Mouse (Mus musculus) CD4-positive, CD25-positive, alpha-beta regulatory T cell, adult 2 months (primary cell): ENCODE measurements around the gene Ltb.

ENCODE experiments used
- DNase-seq: peaks from one replicate; pipeline ENCODE4 v3.0.0-alpha.2; 2012; ENCODE audit warnings: low read depth, low spot score

The Ltb gene

DNA sequence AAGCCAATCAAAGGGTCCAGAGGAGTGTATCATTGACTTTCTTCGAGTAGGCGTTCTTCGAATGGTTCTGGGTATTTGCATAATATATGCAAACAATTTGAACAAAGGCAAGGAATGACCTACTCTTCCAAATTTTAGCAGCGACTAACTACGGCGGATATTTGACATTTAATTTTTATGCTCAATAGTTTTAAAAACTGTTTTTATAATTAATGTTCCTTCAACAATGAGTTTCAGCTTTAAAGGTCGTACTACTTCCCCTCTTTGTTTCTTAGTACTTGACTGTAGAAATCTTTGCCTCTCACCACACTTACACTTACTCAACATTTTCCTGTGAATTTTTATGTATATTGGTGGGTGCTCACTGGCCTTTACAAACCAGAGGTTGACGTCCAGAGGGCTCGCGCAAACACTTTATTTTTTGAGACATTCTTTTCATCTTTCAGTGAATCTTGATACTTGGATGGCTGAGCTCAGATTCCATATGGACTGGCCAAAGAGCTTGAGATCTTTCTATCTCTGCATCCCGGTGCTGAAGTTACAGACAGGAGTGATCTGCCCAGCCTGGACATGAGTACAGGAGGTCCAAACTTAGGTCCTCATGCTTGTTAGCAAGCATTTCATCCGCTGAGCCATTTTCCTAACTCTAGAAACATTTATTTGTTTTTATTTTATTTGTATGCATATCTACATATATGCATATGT, 28.6 kb upstream of the Ltb start:
- peak; percentile 25 for DNase-seq

DNA sequence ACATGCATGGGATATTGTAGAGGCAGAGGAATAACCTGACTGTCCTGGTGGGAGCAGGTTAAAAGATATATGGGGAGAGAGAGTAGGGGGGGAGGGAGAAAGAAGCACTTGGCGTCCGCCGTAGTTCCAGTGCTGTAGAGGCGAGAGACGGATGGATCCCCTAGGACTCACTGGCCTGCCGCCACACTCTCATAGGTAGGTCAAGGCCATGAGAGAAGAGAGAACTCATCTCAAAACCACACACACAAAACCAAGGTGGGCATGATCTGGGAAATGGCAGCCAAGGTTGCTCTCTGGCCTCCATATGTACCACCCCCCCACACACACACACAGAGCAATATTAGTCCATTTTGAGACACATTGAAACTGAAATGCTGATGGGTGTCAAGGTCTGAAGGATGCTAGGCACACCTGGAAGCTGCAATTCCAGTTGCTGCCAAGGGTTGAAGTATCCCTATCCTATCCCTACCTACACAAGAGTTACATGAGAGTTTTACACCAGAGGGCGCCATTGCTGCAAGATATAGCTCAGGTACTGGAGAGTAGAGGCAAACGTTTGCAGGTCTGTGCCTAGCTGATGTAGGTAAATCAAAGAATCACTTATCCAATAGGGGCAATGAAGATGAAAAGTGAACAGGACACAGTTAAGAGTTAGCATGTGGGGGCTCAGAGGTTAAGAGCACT, 27.7 kb upstream of the Ltb start:
- peak; percentile 93 for DNase-seq

DNA sequence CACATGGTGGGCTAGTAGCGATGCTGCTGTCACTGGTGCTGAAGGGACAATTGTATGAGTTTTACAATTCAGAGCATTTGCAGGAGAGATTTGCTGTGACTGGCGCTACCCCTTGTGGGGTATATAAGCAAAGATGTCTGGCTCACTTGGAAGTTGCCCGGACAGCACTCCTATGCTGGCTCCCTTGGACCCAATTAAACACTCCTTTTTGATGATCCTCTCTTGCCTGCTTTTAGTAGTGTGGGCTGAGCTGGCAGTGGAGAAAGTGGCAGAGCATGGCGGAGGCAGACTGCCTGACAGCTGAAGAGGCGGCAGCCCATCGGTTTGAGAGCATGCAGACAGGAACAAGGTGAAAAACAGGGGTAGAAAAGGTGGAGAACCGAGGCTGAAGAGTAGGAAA, 26.4 kb upstream of the Ltb start:
- no peak for DNase-seq

DNA sequence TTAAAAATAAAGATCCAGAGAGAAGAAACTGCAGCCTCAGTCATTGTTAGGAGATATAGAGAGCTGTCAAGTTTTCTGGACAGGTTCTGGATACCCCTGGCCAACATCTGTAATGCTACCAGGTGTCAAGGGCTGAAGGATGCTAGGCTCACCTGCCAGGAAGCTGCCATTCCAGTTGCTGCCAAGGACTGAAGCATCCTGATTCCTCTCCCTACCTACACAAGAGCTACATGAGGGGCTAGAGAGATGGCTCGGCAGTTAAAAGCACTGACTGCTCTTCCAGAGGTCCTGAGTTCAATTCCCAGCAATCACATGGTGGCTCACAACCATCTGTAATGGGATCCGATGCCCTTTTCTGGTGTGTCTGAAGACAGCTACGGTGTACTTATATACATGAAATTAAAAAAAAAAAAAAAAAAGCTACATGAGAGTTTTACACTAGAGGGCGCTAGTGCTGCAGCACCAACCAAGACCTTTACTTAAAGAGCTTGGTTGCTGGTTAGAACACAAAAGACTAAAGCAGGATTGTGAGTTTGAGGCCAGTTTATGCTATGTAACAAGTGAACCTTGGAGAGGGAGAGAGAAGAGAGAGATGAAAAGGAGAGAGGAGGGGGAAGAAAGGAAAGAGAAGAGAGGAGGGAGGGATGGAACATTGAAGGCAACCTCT, 25.6 kb upstream of the Ltb start:
- DNase-seq = peak; percentile 89

DNA sequence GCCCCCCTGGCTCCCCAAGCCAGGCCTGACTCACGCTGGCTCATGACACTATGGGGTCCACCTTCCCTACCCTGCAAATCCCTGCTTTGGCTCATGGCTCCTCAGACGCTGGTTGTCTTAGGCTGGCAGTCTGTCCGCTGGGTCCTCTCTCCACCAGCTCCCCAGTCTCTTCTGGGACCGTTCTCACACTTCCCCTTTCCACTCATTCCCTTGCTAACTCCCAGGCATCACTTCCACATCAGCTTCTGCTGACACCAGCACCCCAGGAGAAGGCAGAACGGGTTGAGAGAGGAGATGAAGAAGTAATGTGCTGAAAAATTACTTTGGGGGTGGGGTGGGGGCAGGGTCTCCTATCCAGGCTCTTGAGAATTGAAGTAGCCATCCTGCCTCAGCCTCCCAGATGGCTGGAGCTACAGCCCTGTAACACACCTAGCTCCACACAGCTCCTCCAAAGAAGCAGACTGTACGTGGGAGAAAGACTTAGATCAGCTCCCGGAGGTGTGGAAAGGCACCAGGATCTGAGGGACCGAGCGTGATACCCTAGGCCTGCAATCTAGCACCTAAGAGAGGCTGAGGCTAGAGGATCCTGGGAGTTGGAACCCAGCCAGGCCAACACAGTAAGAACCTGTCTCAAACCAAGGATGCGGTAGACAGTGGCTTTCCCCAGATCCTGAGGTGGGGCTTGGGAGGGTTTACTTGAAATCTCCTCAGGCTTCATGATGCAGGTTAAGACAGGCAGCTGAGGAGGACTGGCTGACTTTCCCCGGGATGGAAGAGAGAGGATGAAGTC, 21.6 kb upstream of the Ltb start:
- peak; percentile 78 for DNase-seq

DNA sequence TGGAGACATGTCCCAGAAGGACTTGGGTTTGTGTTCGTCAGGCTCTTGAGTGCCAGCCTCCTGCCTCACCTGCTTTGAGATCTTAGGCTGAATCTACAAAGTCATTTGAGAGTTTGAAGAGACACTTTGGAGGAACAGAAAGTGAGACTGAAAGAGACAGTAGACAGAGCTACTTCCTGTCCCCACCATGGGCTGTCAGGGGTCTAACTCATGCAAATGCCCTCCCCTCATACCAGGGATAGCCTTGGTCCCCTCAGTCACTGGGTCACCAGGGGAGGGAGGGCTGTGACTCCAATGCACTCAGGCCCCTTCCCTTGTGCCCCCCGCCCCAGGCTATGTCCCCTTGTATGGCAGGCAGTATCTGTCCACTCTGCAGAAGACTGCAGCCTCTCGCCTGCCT, 20.9 kb upstream of the Ltb start:
- peak; percentile 67 for DNase-seq

DNA sequence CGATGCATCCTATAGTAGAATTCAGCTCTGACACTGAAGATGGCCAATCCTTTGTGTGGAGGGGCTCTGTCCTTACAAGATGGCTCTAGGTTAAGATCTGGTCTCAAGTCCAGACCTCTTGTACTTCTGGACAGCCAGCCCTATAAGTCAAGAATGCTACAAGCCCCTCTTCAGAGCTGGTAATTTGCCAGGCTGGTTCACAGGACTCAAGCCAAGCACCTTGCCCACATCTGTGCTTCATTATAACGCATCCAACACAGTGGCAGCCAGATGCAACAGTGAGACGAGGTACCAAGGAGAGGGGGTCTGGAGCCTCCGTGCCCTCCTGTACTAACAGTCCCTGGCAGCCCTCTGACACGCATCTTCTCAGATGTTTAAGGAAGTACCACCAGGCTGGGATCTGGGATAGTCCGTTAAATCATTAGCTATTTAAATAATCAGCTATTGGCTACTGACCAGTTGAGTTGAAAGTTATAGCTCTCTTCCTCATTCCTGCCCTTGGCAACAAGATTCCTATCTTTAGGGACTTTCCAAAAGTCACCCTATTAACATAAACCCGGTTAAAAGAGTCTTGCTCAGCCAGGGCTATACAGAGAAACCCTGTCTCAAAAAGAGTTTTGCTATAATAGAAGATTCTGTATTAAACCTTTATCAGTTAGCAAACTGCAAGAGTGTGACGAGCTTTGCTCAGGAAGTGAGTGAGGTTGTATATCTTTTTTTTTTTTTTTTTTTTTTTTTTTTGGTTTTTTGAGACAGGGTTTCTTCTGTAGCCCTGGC, 19.9 kb upstream of the Ltb start:
- DNase-seq = peak; percentile 63

DNA sequence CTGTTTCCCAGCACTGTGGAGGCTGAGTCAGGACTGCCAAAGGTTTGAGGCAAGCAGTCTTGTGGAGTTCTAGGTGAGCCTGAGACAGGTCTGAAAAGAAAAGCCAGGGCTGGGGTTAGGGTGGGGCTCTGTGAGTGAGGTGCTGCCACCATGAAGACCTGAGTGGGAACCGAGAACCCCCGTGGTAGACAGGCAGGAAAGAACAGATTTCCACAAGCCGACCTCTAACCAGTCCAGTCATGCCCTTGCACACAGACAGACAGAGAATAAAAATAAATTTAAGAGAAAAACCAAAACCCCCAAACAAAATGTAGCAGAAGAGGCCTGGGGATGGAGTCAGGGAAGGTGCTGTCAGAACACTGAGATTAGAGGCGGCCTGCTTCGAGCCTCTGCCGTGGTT, 18.9 kb upstream of the Ltb start:
- no peak for DNase-seq

DNA sequence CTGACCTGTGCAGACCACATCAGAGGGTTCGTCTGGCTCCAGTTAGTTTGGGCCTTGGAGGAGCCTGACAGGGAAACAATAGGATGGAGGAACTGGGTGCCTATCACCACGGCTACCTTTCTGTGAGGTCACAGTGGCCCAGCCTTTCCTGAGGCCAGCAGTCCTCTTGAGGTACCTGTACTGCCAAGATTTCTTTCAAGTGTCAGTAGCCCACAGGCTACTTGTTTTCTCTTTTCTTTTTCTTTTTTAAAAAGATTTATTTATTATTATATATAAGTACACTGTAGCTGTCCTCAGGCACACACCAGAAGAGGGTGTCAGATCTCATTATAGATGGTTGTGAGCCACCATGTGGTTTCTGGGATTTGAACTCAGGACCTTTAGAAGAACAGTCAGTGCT, 18.3 kb upstream of the Ltb start, which contains the start of gene Aif1:
TSS of gene Aif1 (minus strand) at position 101 of the 400 bp plus-strand sequence.
- DNase-seq = no peak

DNA sequence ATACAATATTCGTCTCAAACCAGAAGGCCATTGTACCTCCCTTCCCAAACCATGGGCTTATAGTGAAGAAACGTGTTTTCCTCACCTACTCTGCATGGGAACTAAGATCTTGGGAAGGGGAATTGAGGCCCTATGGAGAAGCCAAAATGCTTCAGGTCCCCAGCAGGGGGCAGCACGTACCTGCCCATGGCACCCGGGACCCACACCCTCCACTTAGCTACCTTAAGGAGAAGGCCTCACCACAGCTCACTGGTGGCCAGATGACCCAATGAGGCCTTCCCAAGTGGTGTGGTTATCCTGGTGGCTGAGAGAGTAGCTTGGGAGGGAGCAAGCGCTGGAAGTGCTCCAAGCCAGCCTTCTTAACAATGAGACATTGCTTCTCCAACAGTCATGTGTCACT, 15.7 kb upstream of the Ltb start:
- DNase-seq = peak; percentile 88

DNA sequence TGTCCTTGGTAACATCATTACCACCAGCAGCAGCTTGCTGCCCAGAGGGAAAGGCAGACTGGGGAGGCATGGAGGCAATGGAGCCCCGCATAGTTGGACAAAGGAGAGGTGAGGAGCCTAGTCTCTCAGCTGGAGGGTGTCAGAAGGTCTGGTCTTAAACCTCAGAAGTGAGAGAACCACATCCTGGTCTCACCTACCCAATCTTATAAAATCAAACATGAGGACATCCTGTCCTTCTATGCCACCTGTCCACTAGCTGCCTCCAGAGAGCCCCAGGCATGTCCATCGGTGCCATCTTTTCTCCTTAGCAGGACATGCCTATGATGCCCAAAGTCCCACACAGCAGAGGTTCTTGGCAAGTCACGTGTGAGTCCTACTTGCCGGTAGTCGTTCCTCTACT, 14.1 kb upstream of the Ltb start:
- no peak for DNase-seq

DNA sequence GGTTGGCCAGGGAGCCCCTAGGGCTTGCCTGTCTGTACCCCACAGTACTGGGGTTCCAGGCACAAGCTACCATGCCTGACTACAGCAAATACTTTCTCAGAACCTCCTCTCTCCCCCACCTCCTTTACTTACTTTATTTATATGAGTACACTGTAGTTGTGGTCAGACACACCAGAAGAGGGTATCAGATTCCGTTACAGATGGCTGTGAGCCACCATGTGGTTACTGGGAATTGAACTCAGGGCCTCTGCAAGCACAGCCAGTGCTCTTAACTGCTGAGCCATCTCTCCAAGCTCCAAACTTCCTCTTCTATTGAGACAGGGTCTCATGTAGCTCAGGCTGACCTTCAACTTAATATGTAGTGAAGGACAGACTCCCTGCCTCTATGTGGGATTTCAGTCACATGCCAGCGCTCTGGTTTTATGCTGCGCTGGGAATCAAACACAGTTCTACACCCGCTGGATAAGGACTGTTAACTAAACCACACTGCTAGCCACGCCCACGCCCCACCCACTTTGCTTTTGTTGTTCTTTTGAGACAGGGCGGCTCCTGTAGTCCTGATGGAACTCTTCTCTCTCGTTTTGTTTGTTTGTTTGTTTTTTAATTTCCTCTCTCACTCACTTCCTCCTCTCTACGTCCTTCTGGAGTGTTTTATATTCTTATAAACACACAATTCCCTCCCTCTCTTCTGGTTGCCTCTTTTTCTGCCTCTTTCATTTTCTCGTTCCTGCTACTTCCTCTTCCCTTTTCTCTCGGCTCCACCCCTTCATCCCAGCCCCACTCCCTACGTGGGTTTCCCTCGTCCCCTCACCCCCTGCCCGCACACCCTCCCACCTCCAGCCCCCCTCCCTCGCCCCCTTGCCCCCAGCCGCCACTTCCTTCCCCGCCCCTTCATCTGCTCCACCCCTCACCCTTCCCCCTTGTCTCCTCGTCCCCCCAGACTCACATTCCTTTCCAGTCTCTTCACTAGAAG, 8.3 kb upstream of the Ltb start:
- peak; percentile 91 for DNase-seq

DNA sequence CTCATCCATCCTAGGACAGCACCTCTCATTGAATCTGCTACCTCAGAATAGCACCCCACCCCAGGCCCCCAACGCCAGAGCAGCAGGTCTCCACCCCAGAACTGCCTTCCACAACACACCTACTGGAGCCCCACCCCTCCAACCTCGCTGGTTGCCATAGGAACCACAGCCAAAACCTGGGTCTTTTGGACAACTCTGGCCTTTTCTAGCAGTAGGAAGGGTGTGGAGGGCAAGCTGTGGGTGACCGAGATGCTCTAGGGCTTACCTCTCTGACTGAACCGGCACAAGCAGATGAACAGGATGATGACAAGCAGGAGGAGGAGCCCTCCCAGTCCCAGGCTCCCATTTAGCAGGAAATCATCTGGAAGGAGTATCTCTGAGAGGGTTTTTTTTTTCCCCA, 7.6 kb upstream of the Ltb start:
- DNase-seq = peak; percentile 85

DNA sequence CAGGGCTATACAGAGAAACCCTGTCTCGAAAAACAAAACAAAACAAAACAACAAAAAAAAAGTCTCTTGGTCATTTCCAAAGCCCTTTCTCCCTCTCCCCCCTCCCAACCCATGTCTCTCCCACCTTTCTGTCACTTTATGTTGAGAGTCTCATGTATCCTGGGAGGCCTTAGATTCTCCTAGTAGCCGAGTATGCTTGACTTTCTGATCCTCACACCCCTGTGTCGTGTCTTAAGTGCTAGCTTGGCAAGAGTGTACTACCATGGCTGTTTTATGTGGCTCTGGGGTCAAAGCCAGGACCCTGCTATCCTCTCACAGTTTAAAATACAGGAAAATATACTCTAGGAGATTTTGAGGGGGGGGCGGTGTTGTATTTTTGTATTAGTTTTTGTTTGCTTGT, 6.9 kb upstream of the Ltb start:
- DNase-seq = no peak

DNA sequence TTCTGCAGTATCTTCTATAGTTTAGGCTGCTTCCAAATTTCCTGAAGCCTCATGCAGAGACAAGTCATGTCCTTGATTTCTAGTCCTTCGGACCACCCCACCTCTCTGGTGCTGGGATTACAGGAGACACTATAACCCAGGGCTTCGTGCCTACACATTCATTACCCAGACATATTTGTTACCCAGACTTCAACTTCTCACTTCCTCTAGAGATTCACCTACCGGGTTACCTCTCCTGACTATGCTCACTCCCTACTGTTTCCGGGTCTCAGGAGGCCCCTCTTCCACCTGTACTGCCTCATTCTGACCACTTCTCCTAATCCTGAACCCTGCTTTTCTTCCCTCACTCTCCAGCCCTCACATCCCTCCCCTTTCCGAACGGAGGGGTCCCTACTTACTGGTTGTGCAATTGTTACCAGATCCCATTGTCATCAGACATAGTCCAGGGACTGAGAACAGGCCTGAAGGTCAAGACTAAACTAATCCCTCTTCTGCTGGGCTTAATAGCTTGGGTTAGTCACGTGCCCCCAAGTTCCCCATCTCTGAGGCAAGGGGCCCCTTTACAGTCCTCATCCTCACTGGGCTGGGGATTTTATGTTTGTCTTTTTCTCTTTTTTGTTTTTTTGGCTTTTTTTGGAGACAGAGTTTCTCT, 6.2 kb upstream of the Ltb start, which contains the start of gene Lst1:
TSS of gene Lst1 (minus strand) at position 481 of the 652 bp plus-strand sequence.
- DNase-seq = no peak

DNA sequence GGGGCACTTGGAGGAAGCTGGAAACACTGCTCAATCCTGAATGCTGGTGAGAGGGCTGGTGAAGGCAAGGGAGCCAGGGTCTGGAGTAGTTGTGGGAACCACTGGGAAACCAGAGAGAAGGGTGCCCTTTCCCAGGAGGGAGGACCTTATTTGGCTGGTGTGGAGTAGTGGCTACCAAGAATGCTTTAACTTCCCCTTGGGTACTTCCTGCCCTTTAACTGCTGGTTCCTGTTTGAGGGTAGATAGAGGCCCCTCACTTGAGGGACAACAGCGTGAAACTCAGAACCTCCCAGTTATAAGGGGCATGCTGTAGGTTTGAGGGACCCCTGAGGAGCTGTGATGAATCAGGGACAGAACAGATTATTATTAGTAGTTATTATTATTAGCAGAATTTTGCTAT, 5.1 kb upstream of the Ltb start:
- DNase-seq = peak; percentile 37

DNA sequence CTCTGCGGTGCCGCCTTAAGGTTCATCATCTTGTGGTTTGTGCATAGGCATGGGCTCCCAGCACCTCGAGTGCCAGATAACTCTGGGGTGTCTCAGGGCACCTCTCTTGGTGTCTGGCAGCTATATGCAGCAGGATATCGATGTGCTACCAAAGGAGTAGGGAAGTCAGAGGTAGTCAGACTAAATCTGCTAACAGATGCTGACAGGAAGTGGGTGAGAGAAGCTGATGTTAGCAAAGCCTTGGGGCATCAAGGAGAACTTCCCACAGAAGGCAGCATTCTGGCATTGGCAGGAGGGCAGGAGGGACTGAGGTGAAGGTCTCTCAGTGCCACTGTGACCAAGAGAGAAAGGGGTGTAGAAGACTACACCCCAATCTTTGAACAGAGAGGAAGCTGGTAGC, 4.1 kb upstream of the Ltb start:
- peak; percentile 74 for DNase-seq

DNA sequence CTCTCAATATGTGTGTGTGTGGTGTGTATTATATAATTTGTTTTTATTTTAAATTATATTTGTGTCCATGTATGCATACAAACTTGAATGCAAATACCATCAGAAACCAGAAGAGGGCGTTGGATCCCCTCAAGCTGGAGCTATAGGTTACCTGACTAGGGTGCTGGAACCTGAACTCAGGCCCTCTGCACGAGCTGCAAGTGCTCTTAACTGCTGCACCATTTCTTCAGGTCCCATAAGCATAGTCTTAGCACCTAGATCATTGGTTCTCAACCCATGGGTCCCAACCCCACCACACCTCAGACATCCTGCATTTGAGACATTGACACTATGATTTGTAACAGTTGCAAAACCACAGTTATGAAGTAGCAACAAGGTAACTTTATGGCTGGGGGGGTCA, 2.5 kb upstream of the Ltb start:
- peak; percentile 50 for DNase-seq

DNA sequence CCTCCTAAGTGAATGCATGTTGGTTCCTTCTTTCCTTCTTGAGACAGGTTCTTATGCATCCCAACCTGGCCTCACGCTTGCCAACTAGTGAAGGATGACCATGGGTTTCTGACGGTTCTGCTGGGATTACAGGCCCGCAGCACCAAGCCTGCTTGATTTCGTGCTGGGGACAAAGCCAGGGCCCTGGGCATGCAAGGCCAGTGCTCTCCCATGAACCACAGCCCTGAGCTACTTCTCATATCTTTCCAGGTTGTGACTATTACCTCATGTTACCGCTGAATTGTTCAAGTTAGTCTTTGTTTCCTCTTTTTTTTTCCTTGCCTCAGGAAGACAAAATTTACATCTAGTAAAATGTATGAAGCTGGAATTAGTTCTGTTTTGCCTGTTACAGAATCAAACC, 1.3 kb upstream of the Ltb start:
- DNase-seq = no peak
